Mouse (Mus musculus) forebrain, postnatal 0 days (tissue): ENCODE measurements around the gene Bet1l. TPM values are rescaled to one million over a fixed set of nuclear protein-coding genes. Genes with fewer than 3 reads are reported as not detected.

Source experiments
- ATAC-seq: fragments of 200-750 bp; cut with Nextera tagmentation; 2 replicates; pipeline ENCODE4 v1.8.0; 2017; ENCODE audit warnings: mild to moderate bottlenecking, moderate library complexity
- DNase-seq: peaks from one replicate; pipeline ENCODE4 v3.0.0-alpha.2; 2015
- H3K27ac ChIP-seq: fragments of 300-500 bp; sonication (generic); 2 replicates; pipeline ENCODE4 v1.5.1; 2014; ENCODE audit warnings: low read depth, mild to moderate bottlenecking, antibody characterized with exemption, low read length, moderate library complexity, mixed read lengths
- H3K27me3 ChIP-seq: fragments of 300-500 bp; sonication (generic); 2 replicates; pipeline ENCODE4 v1.6.1; 2014; ENCODE audit warnings: mild to moderate bottlenecking, low read length, mixed read lengths; ENCODE audit not compliant: insufficient read depth
- H3K36me3 ChIP-seq: fragments of 300-500 bp; sonication (generic); 2 replicates; pipeline ENCODE4 v1.6.1; 2014; ENCODE audit warnings: mild to moderate bottlenecking, moderate library complexity; ENCODE audit not compliant: insufficient read depth
- H3K4me1 ChIP-seq: fragments of 300-500 bp; sonication (generic); 2 replicates; pipeline ENCODE4 v1.6.1; 2014; ENCODE audit warnings: antibody characterized with exemption; ENCODE audit not compliant: insufficient read depth
- H3K4me2 ChIP-seq: fragments of 300-500 bp; sonication (generic); 2 replicates; pipeline ENCODE4 v1.6.1; 2014; ENCODE audit warnings: low read depth, mild to moderate bottlenecking, moderate library complexity
- H3K4me3 ChIP-seq: fragments of 300-500 bp; sonication (generic); 2 replicates; pipeline ENCODE4 v1.5.1; 2014; ENCODE audit warnings: low read depth, low read length, mixed read lengths
- H3K9ac ChIP-seq: fragments of 300-500 bp; sonication (generic); 2 replicates; pipeline ENCODE4 v1.6.1; 2014; ENCODE audit warnings: mild to moderate bottlenecking
- H3K9me3 ChIP-seq: fragments of 300-500 bp; sonication (generic); 2 replicates; pipeline ENCODE4 v1.6.1; 2016; ENCODE audit warnings: low read length
- CTCF ChIP-seq: sonication (generic); IDR thresholded peaks from 2 replicates; pipeline ENCODE4 v1.5.1; 2016; ENCODE audit warnings: antibody characterized with exemption, control low read depth, low read depth
- WGBS: fragments of 180-500 bp; shearing (Covaris S2); extraction: QIAGEN DNeasy Blood & Tissue Kit; methylation state at CpG from one replicate; pipeline ENCODE4 v1.1.7; 2014; 5-methylcytosine and 5-hydroxymethylcytosine counted together
- polyA plus RNA-seq: library from polyadenylated mRNA; unstranded; fragments of >200 nt; fragmentation: Nextera tagmentation; extraction: Ambion mirVana; gene quantifications from 2 replicates; pipeline ENCODE4 v1.2.1, GENCODE M21; 2015
- total RNA-seq: library from RNA; depleted of rRNA; stranded (reverse); fragments of >200 nt; gene quantifications from 2 replicates; pipeline ENCODE4 v1.2.3, GENCODE M21; 2014

Bet1l gene
- total and polyA plus RNA-seq, 2 experiments from 2014 or later: 30.8 to 48.8 TPM

GRCm38 (mm10) chr7:140853386-140853785 lies 4.0 kb downstream of the Bet1l start:
- ATAC-seq: no peak
- no peak for TF ChIP-seq CTCF
- H3K9ac ChIP-seq: no peak overlapping the region
- 87% methylated on average over 9 of the region's 9 CpGs for WGBS
- H3K9me3 ChIP-seq: no peaks in the 10 kb centered on the region
- peaks cover 14% of the 10 kb centered on the region for H3K4me1 ChIP-seq
- no peaks in the 10 kb centered on the region for H3K27me3 ChIP-seq
- no peak overlapping the region for H3K27ac ChIP-seq
- no peak for DNase-seq
- H3K4me2 ChIP-seq: no peak overlapping the region
- no peak overlapping the region for H3K4me3 ChIP-seq
- H3K36me3 ChIP-seq: peaks cover 33% of the 10 kb centered on the region

- TF ChIP-seq CTCF: no peak
- Histone ChIP-seq H3K4me2 (no peak overlapping the region), H3K4me1 (peaks cover 8% of the 10 kb centered on the region), H3K4me3 (no peak overlapping the region), H3K9me3 (no peaks in the 10 kb centered on the region), H3K36me3 (peaks cover 33% of the 10 kb centered on the region), H3K9ac (no peak overlapping the region), H3K27me3 (no peaks in the 10 kb centered on the region), H3K27ac (no peak overlapping the region)
- no peak for ATAC-seq
- WGBS: 97% methylated on average over 4 of the region's 4 CpGs
- no peak for DNase-seq
Measured at GRCm38 (mm10) chr7:140851916-140852315, 5.5 kb downstream of the Bet1l start.

GRCm38 (mm10) chr7:140848591-140848990 lies 8.8 kb downstream of the Bet1l start:
- TF ChIP-seq CTCF: no peak
- Histone ChIP-seq H3K36me3 (peaks cover 22% of the 10 kb centered on the region), H3K4me2 (no peak overlapping the region), H3K27me3 (no peaks in the 10 kb centered on the region), H3K27ac (no peak overlapping the region), H3K9ac (no peak overlapping the region), H3K9me3 (no peaks in the 10 kb centered on the region), H3K4me1 (no peaks in the 10 kb centered on the region), H3K4me3 (no peak overlapping the region)
- DNase-seq: no peak
- ATAC-seq: no peak
- WGBS: 97% methylated on average over 10 of the region's 10 CpGs

GRCm38 (mm10) chr7:140847755-140848580 lies 9.4 kb downstream of the Bet1l start, which contains the start of gene Odf3:
TSS of gene Odf3 (plus strand) at chr7:140847805.
- H3K4me3 ChIP-seq: no peak within 1 kb of the TSS
- H3K36me3 ChIP-seq: peaks cover 16% of the 10 kb centered on the region
- WGBS: 55% methylated on average over 11 of the region's 11 CpGs
- ATAC-seq (no peak), DNase-seq (peak; percentile 27)
- no peaks in the 10 kb centered on the region for H3K9me3 ChIP-seq
- TF ChIP-seq CTCF: no peak
- H3K9ac ChIP-seq: no peak within 1 kb of the TSS
- H3K27ac ChIP-seq: no peak within 1 kb of the TSS
- no peaks in the 10 kb centered on the region for H3K27me3 ChIP-seq
- no peaks in the 10 kb centered on the region for H3K4me1 ChIP-seq
- no peak within 1 kb of the TSS for H3K4me2 ChIP-seq

- ATAC-seq: no peak
- H3K9ac ChIP-seq: no peak overlapping the region
- H3K4me2 ChIP-seq: no peak overlapping the region
- H3K4me1 ChIP-seq: no peaks in the 10 kb centered on the region
- H3K27ac ChIP-seq: no peak overlapping the region
- no peak overlapping the region for H3K4me3 ChIP-seq
- DNase-seq: no peak
- no peaks in the 10 kb centered on the region for H3K9me3 ChIP-seq
- no peaks in the 10 kb centered on the region for H3K27me3 ChIP-seq
- TF ChIP-seq CTCF: no peak
- WGBS: 86% methylated on average over 10 of the region's 10 CpGs
- H3K36me3 ChIP-seq: peaks cover 4% of the 10 kb centered on the region; the same call in 1 of the 2 replicates
Measured at GRCm38 (mm10) chr7:140846676-140847075, 10.7 kb downstream of the Bet1l start.

GRCm38 (mm10) chr7:140845683-140846082 lies 11.7 kb downstream of the Bet1l start:
- H3K27me3 ChIP-seq: no peaks in the 10 kb centered on the region
- H3K27ac ChIP-seq: no peak overlapping the region
- DNase-seq (no peak), ATAC-seq (no peak)
- no peak overlapping the region for H3K9ac ChIP-seq
- H3K36me3 ChIP-seq: no peaks in the 10 kb centered on the region; the same call in 1 of the 2 replicates
- no peaks in the 10 kb centered on the region for H3K4me1 ChIP-seq
- no peak overlapping the region for H3K4me2 ChIP-seq
- 64% methylated on average over 4 of the region's 4 CpGs for WGBS
- no peak overlapping the region for H3K4me3 ChIP-seq
- H3K9me3 ChIP-seq: no peaks in the 10 kb centered on the region
- peak; percentile 21; the same call in 1 of the 2 replicates for TF ChIP-seq CTCF

- WGBS: 27% methylated on average over 14 of the region's 14 CpGs
- Histone ChIP-seq H3K4me1 (no peaks in the 10 kb centered on the region), H3K36me3 (no peaks in the 10 kb centered on the region; the same call in 1 of the 2 replicates), H3K27me3 (no peaks in the 10 kb centered on the region), H3K9me3 (no peaks in the 10 kb centered on the region), H3K27ac (no peak within 1 kb of the TSS), H3K4me2 (no peak within 1 kb of the TSS), H3K4me3 (no peak within 1 kb of the TSS), H3K9ac (no peak within 1 kb of the TSS)
- ATAC-seq (peak; percentile 94), DNase-seq (peak; percentile 88)
- peak; percentile 87 for TF ChIP-seq CTCF
Measured at GRCm38 (mm10) chr7:140844905-140845665, 12.3 kb downstream of the Bet1l start, which contains the start of gene Scgb1c1. TSS of gene Scgb1c1 (plus strand) at chr7:140845547.
